Mouse (Mus musculus) olfactory bulb, adult 2 months (tissue): ENCODE measurements around the gene Csnk2a1.

Experiments used
- CTCF ChIP-seq: fragments of 200-500 bp; IDR thresholded peaks from 2 replicates; pipeline ENCODE4 v1.5.1; 2012; ENCODE audit warnings: low read depth, mild to moderate bottlenecking, low read length, moderate library complexity; ENCODE audit not compliant: insufficient read depth
- POLR2A ChIP-seq: fragments of 200-500 bp; IDR thresholded peaks from 2 replicates; pipeline ENCODE4 v1.6.1; 2012; ENCODE audit warnings: mild to moderate bottlenecking, low read depth, low read length, moderate library complexity; ENCODE audit not compliant: insufficient read depth

GRCm38 (mm10) chr2:152180323-152180722, 46.3 kb upstream of the Csnk2a1 start:
- no peak for TF ChIP-seq POLR2A
- no peak for TF ChIP-seq CTCF
